In genomic region chr14:104460325-104461285, GRCm38 (mm10) we compare ENCODE assay signal across 8 mouse cellular contexts. TPM values are rescaled to one million over a fixed set of nuclear protein-coding genes. Genes with fewer than 3 reads are reported as not detected.
DNase-seq lines count a peak whose midpoint lies in the region; ATAC-seq and TF ChIP-seq lines count a peak whose summit lies in the region.

No protein-coding gene starts in this region.

- peak; percentile 83 for ATAC-seq in kidney, embryonic 16.5 days (ENCODE audit: low FRiP score, low TSS enrichment)
- peak; percentile 84 for ATAC-seq in neural tube, embryonic 14.5 days (ENCODE audit: low read depth)

- H3K9ac ChIP-seq in kidney, embryonic 16.5 days (replicated peaks; ENCODE audit: low read length) = no peak overlapping the region
- H3K9ac ChIP-seq in neural tube, embryonic 14.5 days (replicated peaks; ENCODE audit: low read depth, low read length) = no peak overlapping the region

- TF ChIP-seq POLR2A in kidney, adult 2 months (IDR thresholded peaks at IDR 0.05; ENCODE audit: low read depth, low read length) = no peak

- WGBS in kidney, embryonic 16.5 days = under 1% methylated on average over 59 of the region's 59 CpGs
- WGBS in kidney, adult 2 months = 4% methylated on average over 59 of the region's 59 CpGs
- under 1% methylated on average over 59 of the region's 59 CpGs for WGBS in embryonic facial prominence, embryonic 10.5 days
- WGBS in neural tube, embryonic 14.5 days = under 1% methylated on average over 55 of the region's 59 CpGs

- H3K27ac ChIP-seq in kidney, embryonic 16.5 days (ENCODE audit: low read length) = no peak overlapping the region
- H3K27ac ChIP-seq in kidney, adult 2 months (ENCODE audit: insufficient read depth, low read depth, low read length) = no peak overlapping the region
- H3K27ac ChIP-seq in embryonic facial prominence, embryonic 10.5 days (replicated peaks) = no peak overlapping the region
- H3K27ac ChIP-seq in neural tube, embryonic 14.5 days (ENCODE audit: low read depth, low read length) = peak overlapping the region; percentile 35; the same call in 1 of the 2 replicates

- H3K4me1 ChIP-seq in kidney, embryonic 16.5 days (ENCODE audit: insufficient read depth, low read length) = peaks cover 8% of the 10 kb centered on the region
- no peaks in the 10 kb centered on the region for H3K4me1 ChIP-seq in kidney, adult 2 months (ENCODE audit: control insufficient read depth, insufficient read depth, low read length)
- peaks cover 14% of the 10 kb centered on the region for H3K4me1 ChIP-seq in embryonic facial prominence, embryonic 10.5 days
- peaks cover 10% of the 10 kb centered on the region; the same call in 1 of the 2 replicates for H3K4me1 ChIP-seq in neural tube, embryonic 14.5 days (ENCODE audit: control insufficient read depth, insufficient read depth, low read length)

- peaks cover 79% of the 10 kb centered on the region for H3K27me3 ChIP-seq in kidney, embryonic 16.5 days (ENCODE audit: insufficient read depth, low read length)
- peaks cover 20% of the 10 kb centered on the region for H3K27me3 ChIP-seq in kidney, adult 2 months (replicated peaks; ENCODE audit: control insufficient read depth, insufficient read depth, low read length)
- H3K27me3 ChIP-seq in embryonic facial prominence, embryonic 10.5 days (replicated peaks; ENCODE audit: low read depth, poor library complexity, severe bottlenecking) = peaks cover 100% of the 10 kb centered on the region
- peaks cover 29% of the 10 kb centered on the region for H3K27me3 ChIP-seq in neural tube, embryonic 14.5 days (ENCODE audit: control insufficient read depth, insufficient read depth, low read length)

- H3K36me3 ChIP-seq in kidney, embryonic 16.5 days (ENCODE audit: insufficient read depth, low read length) = no peaks in the 10 kb centered on the region
- H3K36me3 ChIP-seq in kidney, adult 2 months (ENCODE audit: control insufficient read depth, insufficient read depth, low read length) = no peaks in the 10 kb centered on the region
- H3K36me3 ChIP-seq in embryonic facial prominence, embryonic 10.5 days (replicated peaks) = no peaks in the 10 kb centered on the region
- H3K36me3 ChIP-seq in neural tube, embryonic 14.5 days (ENCODE audit: control insufficient read depth, insufficient read depth, low read length) = no peaks in the 10 kb centered on the region

- H3K9me3 ChIP-seq in kidney, embryonic 16.5 days (ENCODE audit: low read length) = no peaks in the 10 kb centered on the region
- H3K9me3 ChIP-seq in embryonic facial prominence, embryonic 10.5 days = no peaks in the 10 kb centered on the region
- H3K9me3 ChIP-seq in neural tube, embryonic 14.5 days (ENCODE audit: control insufficient read depth, low read length) = no peaks in the 10 kb centered on the region

- TF ChIP-seq CTCF in kidney, adult 2 months (conservative IDR thresholded peaks at IDR 0.05; ENCODE audit: insufficient read depth, insufficient read length, low read depth, low read length) = no peak

- DNase-seq in kidney, adult 2 months = no peak
- DNase-seq in embryonic facial prominence, embryonic 10.5 days (ENCODE audit: low spot score) = peak; percentile 91
- DNase-seq in induced T-regulatory cell, adult 2 months (ENCODE audit: low read depth) = peak; percentile 3
- DNase-seq in layer of hippocampus, adult 9-11 months = no peak
- no peak for DNase-seq in adrenal gland, adult 18-20 months (ENCODE audit: low spot score in 2 of 2)
- no peak for DNase-seq in cerebellum, adult 11-12 months

- H3K4me2 ChIP-seq in kidney, embryonic 16.5 days (replicated peaks; ENCODE audit: low read depth, low read length) = peak overlapping the region; percentile 41
- H3K4me2 ChIP-seq in neural tube, embryonic 14.5 days (ENCODE audit: low read depth, low read length) = peak overlapping the region; percentile 46

- peak overlapping the region; percentile 23 for H3K4me3 ChIP-seq in kidney, embryonic 16.5 days (ENCODE audit: low read length)
- no peak overlapping the region for H3K4me3 ChIP-seq in kidney, adult 2 months (ENCODE audit: insufficient read depth, low read depth, low read length)
- peak overlapping the region; percentile 52 for H3K4me3 ChIP-seq in embryonic facial prominence, embryonic 10.5 days
- peak overlapping the region; percentile 25 for H3K4me3 ChIP-seq in neural tube, embryonic 14.5 days (ENCODE audit: low read depth, low read length)

RNA-seq across cellular contexts. Expression of gene Pou4f1, which starts 7.2 kb away (rescaled TPM):
- polyA plus RNA-seq in kidney, embryonic 16.5 days (2015; fragmentation: Nextera tagmentation; extraction: Ambion mirVana) = 0.32 and 0.35 TPM in 2 replicates
- 0.04 TPM in 1 of 2 replicates, not detected in the other for polyA plus RNA-seq in kidney, adult 2 months (2012; rRNA removed)
- polyA plus RNA-seq in embryonic facial prominence, embryonic 10.5 days (2016; fragmentation: Nextera tagmentation; extraction: Ambion mirVana) = 24.9 and 25.4 TPM in 2 replicates
- polyA plus RNA-seq in neural tube, embryonic 14.5 days (2014; fragmentation: Nextera tagmentation; extraction: Ambion mirVana) = 84.2 and 87.9 TPM in 2 replicates
- under 1 TPM in 1 of 2 experiments, not detected in 1; 0.20 TPM for total RNA-seq in adrenal gland, adult 18-20 months (2021)

Comparison
In these comparisons a context has a peak if more than half of its experiments do, and no peak if none do; other contexts are left out.
1. DNase-seq: peak in embryonic facial prominence, embryonic 10.5 days (single experiment) and induced T-regulatory cell, adult 2 months (single experiment); none in kidney, adult 2 months (single experiment), layer of hippocampus, adult 9-11 months (single experiment), adrenal gland, adult 18-20 months (0 of 2) and cerebellum, adult 11-12 months (single experiment).
2. RNA of gene Pou4f1, which starts 7.2 kb away (polyA plus RNA-seq): 84.2 to 87.9 TPM in neural tube, embryonic 14.5 days and 24.9 to 25.4 TPM in embryonic facial prominence, embryonic 10.5 days; 0.32 to 0.35 TPM in kidney, embryonic 16.5 days and 0.04 TPM in kidney, adult 2 months; every median in the first group is over 10 times any median in the second.